Comparison of ENCODE assay signal across 9 mouse cellular contexts in the genomic region with DNA sequence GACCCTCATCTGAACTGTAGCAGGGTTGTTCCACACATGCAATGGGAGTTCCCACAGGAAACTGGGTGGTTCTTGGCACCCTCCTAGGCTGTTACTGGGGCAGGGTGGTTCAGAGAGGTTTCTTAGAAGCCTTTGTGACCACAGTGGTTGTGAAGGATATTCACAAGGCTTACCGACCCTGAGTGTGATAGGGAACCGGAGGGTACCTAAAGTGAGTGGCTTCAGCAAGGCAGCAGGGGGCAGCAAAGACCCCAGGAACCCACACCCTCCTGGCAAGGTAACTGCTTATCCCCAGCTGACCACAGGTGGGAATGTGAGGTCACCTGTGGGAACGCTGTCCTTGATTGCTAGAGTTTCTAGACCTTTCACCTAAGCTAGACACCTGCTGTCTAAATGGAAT.
DNase-seq lines count a peak whose midpoint lies in the region; ATAC-seq and TF ChIP-seq lines count a peak whose summit lies in the region.
"Had no signal": no experiment of that assay in that cellular context is flagged by ENCODE, and none has a peak within 500 bp of the region (broad histone marks: within the 10 kb centered on the region; RNA-seq: fewer than 3 reads in every experiment).

No protein-coding gene starts in this region.

- no peak for ATAC-seq in intestine, postnatal 0 days
- ATAC-seq in intestine, embryonic 15.5 days: no peak; the same call in 1 of the 2 replicates
- ATAC-seq in monocyte, adult 5-6 weeks (replicated peaks; ENCODE audit: insufficient number of reproducible peaks, low FRiP score, low TSS enrichment, poor library complexity, severe bottlenecking): peak; percentile 67

- no peak for TF ChIP-seq POLR2A in cortical plate, adult 2 months (IDR thresholded peaks at IDR 0.05; ENCODE audit: extremely low read depth, insufficient read depth, low read length)

- H3K36me3 ChIP-seq in intestine, postnatal 0 days (ENCODE audit: control insufficient read depth, insufficient read depth): no peaks in the 10 kb centered on the region
- H3K36me3 ChIP-seq in intestine, embryonic 15.5 days: no peaks in the 10 kb centered on the region
- H3K36me3 ChIP-seq: embryonic facial prominence, embryonic 12.5 days had no signal

- H3K4me3 ChIP-seq in intestine, postnatal 0 days (ENCODE audit: low read depth, low read length): no peak overlapping the region
- no peak overlapping the region for H3K4me3 ChIP-seq in intestine, embryonic 15.5 days (replicated peaks)
- H3K4me3 ChIP-seq in cortical plate, adult 2 months (ENCODE audit: insufficient read depth, low read length): no peak overlapping the region
- H3K4me3 ChIP-seq: embryonic facial prominence, embryonic 12.5 days had no signal

- H3K4me1 ChIP-seq in intestine, postnatal 0 days (replicated peaks; ENCODE audit: control insufficient read depth, insufficient read depth, low read length): no peaks in the 10 kb centered on the region
- no peaks in the 10 kb centered on the region for H3K4me1 ChIP-seq in intestine, embryonic 15.5 days (replicated peaks)
- H3K4me1 ChIP-seq in cortical plate, adult 2 months (ENCODE audit: control insufficient read depth, insufficient read depth, low read length): no peaks in the 10 kb centered on the region
- H3K4me1 ChIP-seq: embryonic facial prominence, embryonic 12.5 days had no signal

- TF ChIP-seq CTCF in intestine, postnatal 0 days (IDR thresholded peaks at IDR 0.05; ENCODE audit: low read depth): peak; percentile 78
- TF ChIP-seq CTCF in cortical plate, adult 2 months (IDR thresholded peaks at IDR 0.05; ENCODE audit: extremely low read depth, insufficient read depth, low read length): peak; percentile 65

- H3K4me2 ChIP-seq in intestine, postnatal 0 days (replicated peaks; ENCODE audit: low read depth): no peak overlapping the region
- no peak overlapping the region for H3K4me2 ChIP-seq in intestine, embryonic 15.5 days (replicated peaks)
- H3K4me2 ChIP-seq: embryonic facial prominence, embryonic 12.5 days had no signal

- H3K27ac ChIP-seq in intestine, postnatal 0 days (ENCODE audit: low read depth, low read length): no peak overlapping the region
- H3K27ac ChIP-seq in intestine, embryonic 15.5 days: no peak overlapping the region
- no peak overlapping the region for H3K27ac ChIP-seq in cortical plate, adult 2 months (ENCODE audit: insufficient read depth, low read length)
- H3K27ac ChIP-seq: embryonic facial prominence, embryonic 12.5 days had no signal

- peak; percentile 53 for DNase-seq in ES-CJ7 (ENCODE audit: low read depth, low spot score)
- DNase-seq in urinary bladder, postnatal 14 days (ENCODE audit: low spot score): no peak
- no peak for DNase-seq in layer of hippocampus, postnatal 14 days (ENCODE audit: low spot score in 2 of 2)
- DNase-seq in right cerebral cortex, postnatal 14 days: no peak

- no peaks in the 10 kb centered on the region for H3K9me3 ChIP-seq in intestine, postnatal 0 days (ENCODE audit: control insufficient read depth)
- no peaks in the 10 kb centered on the region for H3K9me3 ChIP-seq in intestine, embryonic 15.5 days
- H3K9me3 ChIP-seq: embryonic facial prominence, embryonic 12.5 days had no signal

- 16% methylated on average over 3 of the region's 3 CpGs for WGBS in intestine, postnatal 0 days
- 23% methylated on average over 3 of the region's 3 CpGs for WGBS in intestine, embryonic 15.5 days

- no peaks in the 10 kb centered on the region for H3K27me3 ChIP-seq in intestine, postnatal 0 days (replicated peaks; ENCODE audit: control insufficient read depth, insufficient read depth, low read length)
- H3K27me3 ChIP-seq in intestine, embryonic 15.5 days (replicated peaks): no peaks in the 10 kb centered on the region
- H3K27me3 ChIP-seq: embryonic facial prominence, embryonic 12.5 days had no signal

- H3K9ac ChIP-seq in intestine, postnatal 0 days (ENCODE audit: low read depth, low read length): no peak overlapping the region
- no peak overlapping the region for H3K9ac ChIP-seq in intestine, embryonic 15.5 days
- H3K9ac ChIP-seq: embryonic facial prominence, embryonic 12.5 days had no signal
